Mouse (Mus musculus) midbrain, embryonic 10.5 days (tissue): ENCODE data around the gene 4930502E18Rik. TPM values are rescaled to one million over a fixed set of nuclear protein-coding genes. Genes with fewer than 3 reads are reported as not detected.
"Not testable (repeated sequence)": the region's sequence is repeated elsewhere in the genome, so short reads cannot be mapped to it uniquely, and the experiment has no call there.

Experiments
- DNase-seq: peaks from one replicate; pipeline ENCODE4 v3.0.0-alpha.2; 2017; ENCODE audit warnings: low spot score
- H3K27ac ChIP-seq: fragments of 300-500 bp; sonication (generic); replicated peaks from 2 replicates; pipeline ENCODE4 v1.5.1; 2016; ENCODE audit warnings: mild to moderate bottlenecking
- H3K27me3 ChIP-seq: fragments of 300-500 bp; sonication (generic); 2 replicates; pipeline ENCODE4 v1.6.1; 2016; ENCODE audit warnings: low read depth, mild to moderate bottlenecking; ENCODE audit not compliant: poor library complexity, severe bottlenecking
- H3K36me3 ChIP-seq: fragments of 300-500 bp; sonication (generic); 2 replicates; pipeline ENCODE4 v1.6.1; 2016; ENCODE audit warnings: mild to moderate bottlenecking, moderate library complexity
- H3K4me1 ChIP-seq: fragments of 300-500 bp; sonication (generic); 2 replicates; pipeline ENCODE4 v1.6.1; 2016
- H3K4me3 ChIP-seq: fragments of 300-500 bp; sonication (generic); 2 replicates; pipeline ENCODE4 v1.5.1; 2016; ENCODE audit warnings: mild to moderate bottlenecking, moderate library complexity
- H3K9me3 ChIP-seq: fragments of 300-500 bp; sonication (generic); replicated peaks from 2 replicates; pipeline ENCODE4 v1.6.1; 2016; ENCODE audit warnings: mild to moderate bottlenecking
- WGBS: fragments of 180-500 bp; shearing (Covaris S2); methylation state at CpG from one replicate; pipeline ENCODE4 v1.1.7; 2016; 5-methylcytosine and 5-hydroxymethylcytosine counted together
- polyA plus RNA-seq: library from polyadenylated mRNA; unstranded; fragments of >200 nt; fragmentation: Nextera tagmentation; extraction: Ambion mirVana; gene quantifications from 2 replicates; pipeline ENCODE4 v1.2.1, GENCODE M21; 2016

Gene 4930502E18Rik
- polyA plus RNA-seq: 0.16 and 0.19 TPM in 2 replicates

DNA sequence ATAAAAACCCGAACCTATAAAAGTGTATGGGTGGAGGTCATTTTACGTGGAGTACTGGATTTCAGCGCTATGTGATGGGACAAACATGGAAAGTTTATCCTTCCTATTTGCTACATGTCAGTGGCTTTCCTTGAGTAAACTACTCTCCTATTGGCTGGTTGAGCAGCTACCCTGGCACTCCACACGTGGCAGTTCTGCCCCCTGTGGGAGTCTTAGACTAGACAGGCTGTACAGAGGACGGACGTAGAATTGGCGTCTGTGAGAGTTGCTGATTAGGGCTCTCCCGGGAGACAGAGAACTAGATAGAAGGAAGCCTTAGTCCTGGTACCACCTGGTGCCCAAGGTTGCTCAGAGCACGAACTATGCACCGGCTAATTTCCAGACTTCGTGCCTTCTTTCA is at the start of gene 4930502E18Rik:
TSS of gene 4930502E18Rik (plus strand) at position 231 of the 400 bp plus-strand sequence.
- H3K27ac ChIP-seq: no peak within 1 kb of the TSS
- no peak within 1 kb of the TSS for H3K4me3 ChIP-seq
- 0 out of 2 replicates have a peak, but pooled peaks cover 2% of the 10 kb centered on the region for H3K9me3 ChIP-seq
- H3K36me3 ChIP-seq: no peaks in the 10 kb centered on the region
- H3K27me3 ChIP-seq: no peaks in the 10 kb centered on the region
- H3K4me1 ChIP-seq: no peaks in the 10 kb centered on the region
- DNase-seq: no peak
- WGBS: 91% methylated on average over 11 of the region's 11 CpGs

DNA sequence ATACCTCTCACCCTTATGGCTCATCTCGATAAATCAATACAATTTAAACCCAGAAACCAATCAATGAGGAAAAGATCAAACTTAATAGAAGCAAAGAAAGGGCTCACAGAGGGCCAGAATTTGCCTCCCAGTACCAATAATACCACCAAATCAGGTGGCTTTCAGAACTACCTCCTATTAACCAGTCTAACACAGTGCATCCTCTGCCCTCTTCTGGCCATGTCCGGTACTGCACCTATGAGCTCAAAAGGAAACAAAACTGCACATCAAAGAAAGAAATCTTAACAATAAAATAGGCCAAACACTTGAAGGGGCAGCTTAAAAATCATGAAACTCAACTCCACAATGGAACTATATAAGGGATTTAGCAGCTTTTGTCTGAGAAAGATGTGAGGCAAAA is 47.7 kb upstream of the 4930502E18Rik start:
- H3K27me3 ChIP-seq, H3K36me3 ChIP-seq, H3K9me3 ChIP-seq, H3K4me1 ChIP-seq, H3K27ac ChIP-seq, H3K4me3 ChIP-seq, DNase-seq: not testable (repeated sequence)
- 47% methylated on average over 2 of the region's 2 CpGs for WGBS

DNA sequence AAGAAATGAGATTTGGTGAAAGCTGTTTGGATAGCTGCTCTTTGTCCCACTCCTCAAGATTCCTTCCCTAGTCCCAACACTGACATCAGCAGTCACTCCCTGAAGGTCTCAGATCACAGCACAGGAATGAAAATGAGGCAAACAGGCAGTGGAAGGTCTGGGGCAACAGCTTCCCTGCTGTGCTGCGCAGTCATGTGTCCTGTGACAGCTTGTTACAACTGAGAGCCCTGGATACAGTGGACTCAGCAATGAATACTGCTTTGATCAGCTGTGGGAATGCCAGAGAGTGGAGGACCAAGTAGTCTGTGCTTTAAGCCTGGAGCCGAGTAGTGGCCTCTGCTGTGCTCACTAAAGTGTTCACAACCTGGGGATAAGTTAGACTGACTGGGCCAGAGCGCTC is 42.0 kb upstream of the 4930502E18Rik start:
- H3K4me1 ChIP-seq, H3K9me3 ChIP-seq, H3K27ac ChIP-seq, DNase-seq, H3K27me3 ChIP-seq, H3K36me3 ChIP-seq, H3K4me3 ChIP-seq: not testable (repeated sequence)
- whole genome bisulfite sequencing: 62% methylated on average over 3 of the region's 3 CpGs

DNA sequence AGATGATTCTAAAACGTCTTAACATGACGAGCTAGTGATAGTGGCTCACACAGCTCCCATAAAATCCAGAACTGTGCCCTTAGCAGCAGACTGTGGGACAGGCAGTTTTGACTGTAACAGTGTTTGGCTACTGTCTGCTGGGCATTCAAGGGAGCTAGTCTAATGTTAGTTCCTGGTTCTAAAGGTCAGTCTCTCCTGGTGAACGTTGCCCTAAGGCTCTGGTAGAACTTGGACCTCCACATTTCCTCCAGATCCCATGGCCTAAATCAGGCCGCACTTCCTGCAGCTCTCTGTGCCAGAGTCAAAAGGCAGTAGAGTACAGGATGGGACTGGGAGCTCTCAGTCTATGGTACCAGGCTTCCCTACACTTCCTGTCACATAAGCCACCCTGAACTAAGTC is 40.0 kb upstream of the 4930502E18Rik start:
- DNase-seq, H3K27me3 ChIP-seq, H3K9me3 ChIP-seq, H3K4me1 ChIP-seq, H3K4me3 ChIP-seq, H3K27ac ChIP-seq, H3K36me3 ChIP-seq: not testable (repeated sequence)
- WGBS: 90% methylated on average over 2 of the region's 4 CpGs

DNA sequence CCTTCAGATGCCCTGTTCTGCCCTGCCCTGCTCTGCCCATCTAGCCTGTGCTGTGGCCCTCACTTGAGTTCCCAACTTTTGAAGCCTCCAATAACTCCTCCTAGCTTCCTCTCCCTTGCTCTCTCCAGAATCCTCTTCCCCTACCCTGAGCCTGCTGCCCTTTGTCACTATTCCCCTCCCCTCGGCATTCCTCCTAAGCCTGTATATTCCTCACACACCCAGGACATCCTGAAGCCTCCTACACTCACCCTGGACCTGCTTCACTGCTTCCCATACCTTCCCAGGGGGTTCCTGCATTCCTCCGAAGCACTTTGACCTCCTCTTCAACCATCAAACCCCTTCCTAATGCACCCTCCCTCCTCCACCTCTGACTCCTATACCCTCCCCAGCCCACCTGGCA is 32.6 kb upstream of the 4930502E18Rik start:
- Histone ChIP-seq H3K4me3 (no peak overlapping the region), H3K9me3 (peaks cover 3% of the 10 kb centered on the region; the same call in 1 of the 2 replicates), H3K36me3 (no peaks in the 10 kb centered on the region), H3K27me3 (no peaks in the 10 kb centered on the region), H3K4me1 (no peaks in the 10 kb centered on the region), H3K27ac (no peak overlapping the region)
- DNase-seq: no peak
- 60% methylated on average over 2 of the region's 2 CpGs for WGBS

DNA sequence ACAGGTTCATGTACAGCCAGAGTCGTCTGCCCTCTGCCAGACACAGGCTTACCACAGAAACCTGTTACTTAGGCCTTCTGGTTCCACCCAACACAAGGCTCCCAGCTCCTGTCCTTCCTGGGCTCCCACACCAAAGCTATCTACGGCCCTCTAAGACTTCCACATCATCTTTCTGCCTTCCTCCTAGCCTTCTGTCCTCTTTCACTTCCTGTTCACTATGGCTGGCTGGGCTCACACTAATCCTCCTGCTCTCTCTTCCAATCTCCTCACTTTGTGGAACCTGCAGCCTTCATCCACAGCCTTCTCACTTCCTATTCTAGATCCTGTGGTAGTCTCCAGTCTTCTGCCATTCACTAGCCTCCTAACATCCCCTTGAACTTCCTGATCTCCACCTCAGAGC is 31.5 kb upstream of the 4930502E18Rik start:
- no peak for DNase-seq
- H3K4me3 ChIP-seq: no peak overlapping the region
- no peaks in the 10 kb centered on the region for H3K27me3 ChIP-seq
- H3K27ac ChIP-seq: no peak overlapping the region
- no peaks in the 10 kb centered on the region for H3K4me1 ChIP-seq
- no peaks in the 10 kb centered on the region for H3K36me3 ChIP-seq
- peaks cover 7% of the 10 kb centered on the region; the same call in 1 of the 2 replicates for H3K9me3 ChIP-seq
- WGBS: 78% methylated on average over 2 of the region's 2 CpGs

DNA sequence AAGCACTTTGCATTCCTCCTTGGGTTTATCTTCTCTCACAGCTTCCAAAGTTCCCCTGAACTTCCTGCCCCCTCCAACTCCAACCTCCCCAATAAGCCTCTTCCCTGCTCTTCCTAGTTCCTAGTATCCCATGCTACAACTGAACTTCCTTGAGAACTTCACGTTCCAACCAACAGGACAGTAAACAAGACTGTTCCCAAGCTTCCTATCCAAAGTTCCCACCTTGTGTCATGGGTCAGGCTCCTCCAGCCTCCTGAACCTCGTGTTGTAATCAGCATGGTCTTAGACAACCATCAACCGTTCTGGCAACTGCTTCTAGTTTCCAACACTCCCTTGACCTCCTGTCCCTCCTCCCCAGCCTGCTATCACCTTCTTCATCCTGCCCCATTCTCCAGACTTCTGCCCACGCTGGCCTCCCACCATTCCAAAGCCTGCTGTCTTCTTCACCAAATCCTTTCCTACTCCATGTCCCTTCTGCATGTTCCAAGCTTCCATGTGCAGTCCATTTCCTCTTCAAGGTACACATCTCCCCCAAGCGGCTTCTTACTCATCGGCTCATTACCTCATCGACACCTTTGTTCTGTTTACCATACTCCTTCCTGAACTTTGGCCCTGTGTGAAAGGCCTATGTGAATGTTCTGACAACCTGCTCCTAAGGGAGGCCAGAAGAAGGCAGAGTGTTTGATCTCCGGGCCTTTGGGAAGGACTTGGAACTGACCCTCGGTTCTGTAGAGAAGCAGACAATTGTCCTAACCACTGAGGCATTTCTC is 30.4 kb upstream of the 4930502E18Rik start:
- WGBS: 84% methylated on average over 9 of the region's 9 CpGs
- H3K4me1 ChIP-seq: no peaks in the 10 kb centered on the region
- peaks cover 7% of the 10 kb centered on the region; the same call in 1 of the 2 replicates for H3K9me3 ChIP-seq
- H3K36me3 ChIP-seq: no peaks in the 10 kb centered on the region
- H3K27ac ChIP-seq: no peak overlapping the region
- no peak overlapping the region for H3K4me3 ChIP-seq
- DNase-seq: no peak
- H3K27me3 ChIP-seq: no peaks in the 10 kb centered on the region

DNA sequence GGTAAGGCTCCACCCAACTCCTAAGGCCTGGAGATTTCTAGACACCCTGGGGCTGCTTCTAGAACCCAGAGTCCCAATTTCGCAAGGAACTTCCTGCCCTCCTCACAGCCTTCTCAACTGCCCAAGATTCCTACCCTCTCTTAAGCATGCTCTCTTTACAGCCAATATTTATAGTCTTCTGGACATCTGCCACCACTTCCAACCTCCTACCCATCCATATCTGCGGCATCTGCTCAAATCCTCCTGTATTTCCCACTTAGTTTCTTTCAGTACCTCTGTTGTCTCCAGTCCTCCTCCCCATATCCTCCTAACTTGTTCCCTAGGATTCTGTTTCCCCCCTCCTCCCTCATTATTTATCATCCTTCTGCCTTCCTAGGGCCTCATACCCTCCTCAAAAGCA is 25.4 kb upstream of the 4930502E18Rik start:
- no peaks in the 10 kb centered on the region for H3K36me3 ChIP-seq
- H3K4me1 ChIP-seq: no peaks in the 10 kb centered on the region
- H3K27ac ChIP-seq: no peak overlapping the region
- DNase-seq: no peak
- no peak overlapping the region for H3K4me3 ChIP-seq
- H3K27me3 ChIP-seq: no peaks in the 10 kb centered on the region
- 93% methylated on average over 2 of the region's 2 CpGs for WGBS
- 0 out of 2 replicates have a peak, but pooled peaks cover 3% of the 10 kb centered on the region for H3K9me3 ChIP-seq

DNA sequence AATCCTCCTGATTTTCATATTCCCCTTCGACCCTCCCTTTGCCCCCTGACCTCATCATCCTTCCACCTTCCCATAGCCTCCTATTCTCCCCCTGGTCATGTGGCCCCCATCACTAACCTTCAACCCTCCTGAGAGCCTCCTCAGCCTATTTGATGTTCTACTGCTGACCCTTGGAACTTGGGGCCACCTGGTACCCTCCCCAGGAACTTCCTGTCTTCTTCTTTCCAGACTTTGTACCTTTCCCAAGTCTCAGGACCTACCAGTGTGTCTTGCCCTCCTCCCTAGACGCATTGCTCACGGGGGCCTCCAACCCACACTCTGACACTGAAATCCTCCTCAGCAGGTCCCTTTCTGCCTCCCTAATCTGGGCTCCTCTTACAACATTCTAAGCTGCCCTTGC is 22.0 kb upstream of the 4930502E18Rik start:
- Histone ChIP-seq H3K36me3 (no peaks in the 10 kb centered on the region), H3K4me1 (no peaks in the 10 kb centered on the region), H3K27me3 (no peaks in the 10 kb centered on the region), H3K27ac (no peak overlapping the region), H3K9me3 (no peaks in the 10 kb centered on the region), H3K4me3 (no peak overlapping the region)
- DNase-seq: no peak
- 77% methylated on average over 3 of the region's 3 CpGs for WGBS

DNA sequence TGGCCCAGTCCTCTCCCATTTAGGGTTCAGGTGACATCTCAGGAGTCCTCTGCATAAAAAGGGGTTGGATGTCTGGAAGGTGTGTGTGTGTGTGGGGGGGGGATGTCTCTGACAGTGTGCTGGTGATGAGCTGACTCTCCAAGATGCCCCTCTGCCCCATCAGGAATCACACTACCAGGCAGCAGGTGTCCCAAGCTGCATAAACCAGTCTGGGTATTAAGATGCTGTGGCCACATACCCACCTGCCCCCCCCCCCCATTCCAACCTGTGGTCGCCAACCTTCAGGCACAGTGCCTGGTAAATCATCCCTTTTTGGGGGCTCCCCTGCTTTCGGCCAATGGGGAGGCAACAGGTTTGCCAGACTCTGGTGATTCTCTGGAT is 8.7 kb upstream of the 4930502E18Rik start:
- no peaks in the 10 kb centered on the region for H3K36me3 ChIP-seq
- peak overlapping the region; percentile 79 for H3K27ac ChIP-seq
- no peaks in the 10 kb centered on the region for H3K27me3 ChIP-seq
- WGBS: 50% methylated on average over 2 of the region's 2 CpGs
- DNase-seq: no peak
- H3K9me3 ChIP-seq: no peaks in the 10 kb centered on the region
- H3K4me3 ChIP-seq: peak overlapping the region; percentile 44
- H3K4me1 ChIP-seq: peaks cover 12% of the 10 kb centered on the region

DNA sequence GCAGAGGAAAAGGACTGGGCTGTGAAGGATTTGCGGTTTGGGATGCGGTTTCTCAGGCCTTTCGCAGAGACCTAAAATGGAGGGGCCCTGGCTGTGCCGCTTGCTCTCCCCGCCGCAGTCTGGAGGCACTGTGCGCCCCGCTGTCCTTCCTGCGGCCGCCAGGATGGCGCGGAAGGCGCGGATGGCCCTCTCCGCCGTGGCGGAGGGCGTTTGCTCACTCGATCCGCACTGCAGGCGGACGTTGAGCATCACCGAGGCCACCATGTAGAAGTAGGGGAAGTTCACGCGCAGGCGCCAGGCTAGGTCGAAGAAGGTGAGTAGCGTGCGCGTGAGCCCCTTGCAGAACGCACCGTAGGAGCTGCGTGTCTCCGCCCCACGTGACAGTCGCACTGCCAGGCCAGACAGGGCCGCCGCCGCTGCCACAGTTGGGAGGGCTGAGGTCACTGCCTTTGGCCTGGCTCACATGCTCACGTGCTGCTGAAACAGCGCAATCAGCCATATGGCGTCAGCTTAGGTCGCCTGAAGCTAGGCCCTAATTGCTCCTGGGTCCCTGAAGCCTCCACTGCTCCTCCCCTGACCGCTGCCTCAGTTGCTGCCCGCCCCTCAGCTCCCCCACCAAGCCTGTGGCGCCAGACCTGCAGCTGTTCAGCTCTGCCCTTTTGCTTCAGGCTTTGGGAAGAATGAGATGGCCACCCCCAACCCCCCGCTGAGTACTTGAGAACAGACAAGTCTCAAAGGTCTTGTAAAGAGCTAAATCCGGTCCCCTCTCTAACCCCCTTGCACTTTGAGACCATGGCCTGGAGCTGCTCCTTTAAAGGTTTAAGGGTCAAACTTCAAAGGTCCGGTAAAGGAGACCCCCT is 8.1 kb upstream of the 4930502E18Rik start:
- DNase-seq: peak; percentile 78
- 21% methylated on average over 49 of the region's 49 CpGs for WGBS
- Histone ChIP-seq H3K9me3 (no peaks in the 10 kb centered on the region), H3K36me3 (no peaks in the 10 kb centered on the region), H3K4me3 (peak overlapping the region; percentile 44), H3K27ac (peak overlapping the region; percentile 79), H3K27me3 (no peaks in the 10 kb centered on the region), H3K4me1 (peaks cover 12% of the 10 kb centered on the region)

DNA sequence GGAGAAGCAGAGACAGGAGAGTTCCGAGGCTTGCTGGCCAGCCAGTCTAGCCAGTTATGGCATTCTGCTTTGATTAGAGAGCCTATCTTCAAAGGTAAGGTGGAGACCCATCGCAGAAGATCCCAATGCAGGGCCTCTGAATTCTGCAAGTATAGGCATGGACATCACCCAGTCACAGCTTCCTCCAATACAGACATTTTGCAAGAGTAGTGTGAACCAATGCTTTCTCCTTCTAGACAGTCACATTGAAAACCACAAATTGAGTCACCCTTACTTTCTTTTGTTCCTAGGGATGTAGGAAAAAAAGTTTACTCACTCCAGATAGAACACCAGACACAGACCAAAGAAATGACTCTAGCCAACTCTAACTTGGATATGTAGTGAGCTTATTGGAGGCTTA is 4.3 kb downstream of the 4930502E18Rik start:
- Histone ChIP-seq H3K4me3 (no peak overlapping the region), H3K27ac (no peak overlapping the region), H3K9me3 (0 out of 2 replicates have a peak, but pooled peaks cover 2% of the 10 kb centered on the region), H3K27me3 (no peaks in the 10 kb centered on the region), H3K4me1 (no peaks in the 10 kb centered on the region), H3K36me3 (no peaks in the 10 kb centered on the region)
- WGBS: 83% methylated on average over 2 of the region's 2 CpGs
- no peak for DNase-seq

DNA sequence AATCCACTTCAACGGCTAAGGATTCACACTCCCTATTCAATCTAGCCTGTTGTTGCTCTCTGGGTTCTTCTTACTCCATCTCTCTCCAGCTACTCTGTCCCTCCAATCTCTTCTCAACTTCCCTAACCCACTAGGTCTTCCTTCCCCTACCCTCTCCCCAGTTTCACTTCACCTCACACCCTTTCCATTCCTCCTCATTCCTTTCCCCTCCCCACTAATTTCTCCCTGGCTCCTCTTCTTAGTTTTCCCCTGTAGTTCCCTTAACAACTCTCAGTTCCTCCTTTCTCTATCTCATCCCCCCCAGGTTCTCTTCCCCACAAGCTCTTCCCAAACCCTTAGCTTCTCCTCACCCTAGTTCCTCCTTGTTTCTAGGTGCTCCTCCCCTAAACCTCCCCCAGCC is 28.2 kb downstream of the 4930502E18Rik start:
- WGBS: 72% methylated on average over 1 of the region's 1 CpGs

More for the DNA sequence above, 28.2 kb downstream of the 4930502E18Rik start:
- no peaks in the 10 kb centered on the region for H3K27me3 ChIP-seq
- H3K9me3 ChIP-seq: peaks cover 22% of the 10 kb centered on the region
- no peak overlapping the region for H3K27ac ChIP-seq
- H3K36me3 ChIP-seq: no peaks in the 10 kb centered on the region
- H3K4me1 ChIP-seq: no peaks in the 10 kb centered on the region
- DNase-seq: no peak
- H3K4me3 ChIP-seq: no peak overlapping the region
